Mouse (Mus musculus): Measurements from ENCODE around the gene Olfr352. TPM values are rescaled to one million over a fixed set of nuclear protein-coding genes. Genes with fewer than 3 reads are reported as not detected.

Olfr352 gene
- polyA plus RNA-seq (2012; rRNA removed), result not detected in 2 replicates

- no peak for TF ChIP-seq CTCF (IDR thresholded peaks at IDR 0.05; ENCODE audit: borderline replicate concordance, control insufficient read depth, extremely low read depth, insufficient read depth, low read length, poor library complexity)
- TF ChIP-seq POLR2A (IDR thresholded peaks at IDR 0.05; ENCODE audit: control insufficient read depth, extremely low read depth, insufficient read depth, low read length, poor library complexity), result no peak
- Histone ChIP-seq H3K4me3 (ENCODE audit: control insufficient read depth, insufficient read depth, low read length) (no peak within 1 kb of the TSS), H3K36me3 (ENCODE audit: control insufficient read depth, insufficient read depth, low read length) (no peaks in the 10 kb centered on the region), H3K27ac (ENCODE audit: control insufficient read depth, insufficient read depth, low read length) (no peak within 1 kb of the TSS), H3K27me3 (ENCODE audit: control insufficient read depth, insufficient read depth, low read length) (no peaks in the 10 kb centered on the region), H3K4me1 (replicated peaks; ENCODE audit: control insufficient read depth, insufficient read depth, low read length) (no peaks in the 10 kb centered on the region)
- no peak for DNase-seq
- WGBS, result 91% methylated on average over 1 of the region's 1 CpGs
These were observed at the start of gene Olfr352 for GRCm38 (mm10) chr2:36868160-36868559. Olfr352 (plus strand) TSS chr2:36868460.

- no peaks in the 10 kb centered on the region for H3K27me3 ChIP-seq (ENCODE audit: control insufficient read depth, insufficient read depth, low read length)
These were observed 22.2 kb upstream of the Olfr352 start, which contains the start of gene Olfr350 for GRCm38 (mm10) chr2:36846010-36846409. Olfr350 (plus strand) TSS chr2:36846310.

GRCm38 (mm10) chr2:36862560-36862959 lies 5.7 kb upstream of the Olfr352 start, which contains the start of gene Olfr351:
Olfr351 (minus strand) TSS chr2:36862660.
- Histone ChIP-seq H3K4me1 (replicated peaks; ENCODE audit: control insufficient read depth, insufficient read depth, low read length) (no peaks in the 10 kb centered on the region), H3K27me3 (ENCODE audit: control insufficient read depth, insufficient read depth, low read length) (no peaks in the 10 kb centered on the region), H3K4me3 (ENCODE audit: control insufficient read depth, insufficient read depth, low read length) (no peak within 1 kb of the TSS), H3K36me3 (ENCODE audit: control insufficient read depth, insufficient read depth, low read length) (no peaks in the 10 kb centered on the region), H3K27ac (ENCODE audit: control insufficient read depth, insufficient read depth, low read length) (no peak within 1 kb of the TSS)
- TF ChIP-seq POLR2A (IDR thresholded peaks at IDR 0.05; ENCODE audit: control insufficient read depth, extremely low read depth, insufficient read depth, low read length, poor library complexity) (no peak), CTCF (IDR thresholded peaks at IDR 0.05; ENCODE audit: borderline replicate concordance, control insufficient read depth, extremely low read depth, insufficient read depth, low read length, poor library complexity) (no peak)
- DNase-seq, result no peak
- 89% methylated on average over 1 of the region's 1 CpGs for WGBS

More at GRCm38 (mm10) chr2:36846010-36846409, 22.2 kb upstream of the Olfr352 start, which contains the start of gene Olfr350:
- Histone ChIP-seq H3K27ac (ENCODE audit: control insufficient read depth, insufficient read depth, low read length) (no peak within 1 kb of the TSS), H3K4me1 (replicated peaks; ENCODE audit: control insufficient read depth, insufficient read depth, low read length) (no peaks in the 10 kb centered on the region), H3K4me3 (ENCODE audit: control insufficient read depth, insufficient read depth, low read length) (no peak within 1 kb of the TSS), H3K36me3 (ENCODE audit: control insufficient read depth, insufficient read depth, low read length) (no peaks in the 10 kb centered on the region)
- no peak for TF ChIP-seq POLR2A (IDR thresholded peaks at IDR 0.05; ENCODE audit: control insufficient read depth, extremely low read depth, insufficient read depth, low read length, poor library complexity)
- no peak for TF ChIP-seq CTCF (IDR thresholded peaks at IDR 0.05; ENCODE audit: borderline replicate concordance, control insufficient read depth, extremely low read depth, insufficient read depth, low read length, poor library complexity)
- no peak for DNase-seq
- WGBS, result 95% methylated on average over 1 of the region's 1 CpGs

- Histone ChIP-seq H3K27me3 (ENCODE audit: control insufficient read depth, insufficient read depth, low read length) (no peaks in the 10 kb centered on the region), H3K36me3 (ENCODE audit: control insufficient read depth, insufficient read depth, low read length) (no peaks in the 10 kb centered on the region), H3K27ac (ENCODE audit: control insufficient read depth, insufficient read depth, low read length) (no peak within 1 kb of the TSS), H3K4me3 (ENCODE audit: control insufficient read depth, insufficient read depth, low read length) (no peak within 1 kb of the TSS), H3K4me1 (replicated peaks; ENCODE audit: control insufficient read depth, insufficient read depth, low read length) (no peaks in the 10 kb centered on the region)
- no peak for DNase-seq
- TF ChIP-seq POLR2A (IDR thresholded peaks at IDR 0.05; ENCODE audit: control insufficient read depth, extremely low read depth, insufficient read depth, low read length, poor library complexity), result no peak
- TF ChIP-seq CTCF (IDR thresholded peaks at IDR 0.05; ENCODE audit: borderline replicate concordance, control insufficient read depth, extremely low read depth, insufficient read depth, low read length, poor library complexity), result no peak
These were observed 24.6 kb downstream of the Olfr352 start, which contains the start of gene Olfr353 for GRCm38 (mm10) chr2:36892836-36893235. Olfr353 (minus strand) TSS chr2:36892936.

- H3K27ac ChIP-seq (ENCODE audit: control insufficient read depth, insufficient read depth, low read length), result no peak overlapping the region
- H3K36me3 ChIP-seq (ENCODE audit: control insufficient read depth, insufficient read depth, low read length), result no peaks in the 10 kb centered on the region
- H3K27me3 ChIP-seq (ENCODE audit: control insufficient read depth, insufficient read depth, low read length), result no peaks in the 10 kb centered on the region
- no peak for DNase-seq
- TF ChIP-seq POLR2A (IDR thresholded peaks at IDR 0.05; ENCODE audit: control insufficient read depth, extremely low read depth, insufficient read depth, low read length, poor library complexity) (no peak), CTCF (IDR thresholded peaks at IDR 0.05; ENCODE audit: borderline replicate concordance, control insufficient read depth, extremely low read depth, insufficient read depth, low read length, poor library complexity) (no peak)
- no peaks in the 10 kb centered on the region for H3K4me1 ChIP-seq (replicated peaks; ENCODE audit: control insufficient read depth, insufficient read depth, low read length)
- no peak overlapping the region for H3K4me3 ChIP-seq (ENCODE audit: control insufficient read depth, insufficient read depth, low read length)
These were observed 28.9 kb downstream of the Olfr352 start for GRCm38 (mm10) chr2:36897114-36897513.

- H3K27me3 ChIP-seq (ENCODE audit: control insufficient read depth, insufficient read depth, low read length), result no peaks in the 10 kb centered on the region
- H3K4me1 ChIP-seq (replicated peaks; ENCODE audit: control insufficient read depth, insufficient read depth, low read length), result no peaks in the 10 kb centered on the region
- no peak within 1 kb of the TSS for H3K27ac ChIP-seq (ENCODE audit: control insufficient read depth, insufficient read depth, low read length)
- H3K36me3 ChIP-seq (ENCODE audit: control insufficient read depth, insufficient read depth, low read length), result no peaks in the 10 kb centered on the region
- no peak within 1 kb of the TSS for H3K4me3 ChIP-seq (ENCODE audit: control insufficient read depth, insufficient read depth, low read length)
- no peak for TF ChIP-seq CTCF (IDR thresholded peaks at IDR 0.05; ENCODE audit: borderline replicate concordance, control insufficient read depth, extremely low read depth, insufficient read depth, low read length, poor library complexity)
- TF ChIP-seq POLR2A (IDR thresholded peaks at IDR 0.05; ENCODE audit: control insufficient read depth, extremely low read depth, insufficient read depth, low read length, poor library complexity), result no peak
- no peak for DNase-seq
These were observed 37.1 kb downstream of the Olfr352 start, which contains the start of gene Olfr354 for GRCm38 (mm10) chr2:36905380-36905779. Olfr354 (plus strand) TSS chr2:36905680.

Other genes starting within 250 kb of the Olfr352 start
- gene Olfr345, start 228.4 kb upstream of the Olfr352 start, polyA plus RNA-seq (2012; rRNA removed), result not detected in 2 replicates
- not detected in 2 replicates for gene Olfr346, start 182.7 kb upstream of the Olfr352 start, polyA plus RNA-seq (2012; rRNA removed)
- not detected in 2 replicates for gene Olfr347, start 136.6 kb upstream of the Olfr352 start, polyA plus RNA-seq (2012; rRNA removed)
- not detected in 2 replicates for gene Olfr348, start 84.2 kb upstream of the Olfr352 start, polyA plus RNA-seq (2012; rRNA removed)
- gene Olfr50, start 77.9 kb upstream of the Olfr352 start, polyA plus RNA-seq (2012; rRNA removed), result not detected in 2 replicates
- not detected in 2 replicates for gene Olfr3, start 51.4 kb upstream of the Olfr352 start, polyA plus RNA-seq (2012; rRNA removed)
- not detected in 2 replicates for gene Olfr350, start 22.1 kb upstream of the Olfr352 start, polyA plus RNA-seq (2012; rRNA removed)
- gene Olfr351, start 5.8 kb upstream of the Olfr352 start, polyA plus RNA-seq (2012; rRNA removed), result not detected in 2 replicates
- gene Olfr353, start 24.5 kb downstream of the Olfr352 start, polyA plus RNA-seq (2012; rRNA removed), result not detected in 2 replicates
- not detected in 2 replicates for gene Olfr354, start 37.2 kb downstream of the Olfr352 start, polyA plus RNA-seq (2012; rRNA removed)
- gene Olfr355, start 60.4 kb downstream of the Olfr352 start, polyA plus RNA-seq (2012; rRNA removed), result not detected in 2 replicates
- not detected in 2 replicates for gene Olfr356, start 68.7 kb downstream of the Olfr352 start, polyA plus RNA-seq (2012; rRNA removed)
- gene Olfr357, start 125.4 kb downstream of the Olfr352 start, polyA plus RNA-seq (2012; rRNA removed), result not detected in 2 replicates
- not detected in 2 replicates for gene Olfr358, start 140.9 kb downstream of the Olfr352 start, polyA plus RNA-seq (2012; rRNA removed)
- gene Olfr360, start 197.3 kb downstream of the Olfr352 start, polyA plus RNA-seq (2012; rRNA removed), result not detected in 2 replicates
- not detected in 2 replicates for gene Olfr361, start 220.8 kb downstream of the Olfr352 start, polyA plus RNA-seq (2012; rRNA removed)
- gene Olfr362, start 249.4 kb downstream of the Olfr352 start, polyA plus RNA-seq (2012; rRNA removed), result not detected in 2 replicates

Measured in thymus, adult 2 months (tissue).